ENCODE assay signal across 9 mouse cellular contexts in genomic region chr2:156439666-156440462, GRCm38 (mm10). TPM values are rescaled to one million over a fixed set of nuclear protein-coding genes. Genes with fewer than 3 reads are reported as not detected.
DNase-seq lines count a peak whose midpoint lies in the region; ATAC-seq lines count a peak whose summit lies in the region.
"Had no signal": no experiment of that assay in that cellular context is flagged by ENCODE, and none has a peak within 500 bp of the region (broad histone marks: within the 10 kb centered on the region; RNA-seq: fewer than 3 reads in every experiment).

No protein-coding gene starts in this region.

- peak; percentile 25 for DNase-seq in forebrain, embryonic 10.5 days (ENCODE audit: extremely low spot score, low spot score)
- peak; percentile 66 for DNase-seq in embryo, embryonic 11 days
- no peak for DNase-seq in liver, embryonic 13.5 days
- DNase-seq in urinary bladder, postnatal 25 days (ENCODE audit: low spot score), result no peak
- DNase-seq in spleen, postnatal 4 days (ENCODE audit: low spot score in 2 of 2), result no peak
- no peak for DNase-seq in frontal cortex, postnatal 25 days (ENCODE audit: low spot score in 2 of 2)

- H3K9me3 ChIP-seq in forebrain, embryonic 10.5 days, result no peaks in the 10 kb centered on the region
- no peaks in the 10 kb centered on the region for H3K9me3 ChIP-seq in forebrain, embryonic 12.5 days
- no peaks in the 10 kb centered on the region for H3K9me3 ChIP-seq in intestine, embryonic 15.5 days
- H3K9me3 ChIP-seq in liver, embryonic 13.5 days (replicated peaks), result no peaks in the 10 kb centered on the region

- H3K27me3 ChIP-seq in forebrain, embryonic 10.5 days (ENCODE audit: poor library complexity, severe bottlenecking), result no peaks in the 10 kb centered on the region
- no peaks in the 10 kb centered on the region for H3K27me3 ChIP-seq in forebrain, embryonic 12.5 days
- no peaks in the 10 kb centered on the region for H3K27me3 ChIP-seq in intestine, embryonic 15.5 days (replicated peaks)
- H3K27me3 ChIP-seq in liver, embryonic 13.5 days, result no peaks in the 10 kb centered on the region

- H3K27ac ChIP-seq in forebrain, embryonic 10.5 days, result peak overlapping the region; percentile 70
- no peak overlapping the region for H3K27ac ChIP-seq in forebrain, embryonic 12.5 days
- H3K27ac ChIP-seq in intestine, embryonic 15.5 days, result no peak overlapping the region
- H3K27ac ChIP-seq in liver, embryonic 13.5 days, result peak overlapping the region; percentile 70

- H3K4me1 ChIP-seq in forebrain, embryonic 10.5 days, result peaks cover 34% of the 10 kb centered on the region
- H3K4me1 ChIP-seq in forebrain, embryonic 12.5 days, result peaks cover 17% of the 10 kb centered on the region
- peaks cover 23% of the 10 kb centered on the region for H3K4me1 ChIP-seq in intestine, embryonic 15.5 days (replicated peaks)
- H3K4me1 ChIP-seq in liver, embryonic 13.5 days (replicated peaks), result peaks cover 27% of the 10 kb centered on the region

- H3K4me2 ChIP-seq in forebrain, embryonic 12.5 days, result no peak overlapping the region
- no peak overlapping the region; the same call in 1 of the 2 replicates for H3K4me2 ChIP-seq in intestine, embryonic 15.5 days (replicated peaks)
- H3K4me2 ChIP-seq in liver, embryonic 13.5 days, result peak overlapping the region; percentile 16

- H3K36me3 ChIP-seq in forebrain, embryonic 10.5 days (replicated peaks), result no peaks in the 10 kb centered on the region
- no peaks in the 10 kb centered on the region for H3K36me3 ChIP-seq in forebrain, embryonic 12.5 days (replicated peaks)
- H3K36me3 ChIP-seq in intestine, embryonic 15.5 days, result no peaks in the 10 kb centered on the region
- H3K36me3 ChIP-seq in liver, embryonic 13.5 days, result peaks cover under 1% of the 10 kb centered on the region; the same call in 1 of the 2 replicates

- WGBS in forebrain, embryonic 10.5 days, result 43% methylated on average over 11 of the region's 11 CpGs
- WGBS in forebrain, embryonic 12.5 days, result 43% methylated on average over 11 of the region's 11 CpGs
- WGBS in intestine, embryonic 15.5 days, result 21% methylated on average over 11 of the region's 11 CpGs
- 35% methylated on average over 11 of the region's 11 CpGs for WGBS in liver, embryonic 13.5 days (ENCODE audit: insufficient replicate concordance)

- ATAC-seq in forebrain, embryonic 12.5 days (ENCODE audit: low FRiP score), result no peak
- peak; percentile 32; the same call in 1 of the 2 replicates for ATAC-seq in intestine, embryonic 15.5 days
- ATAC-seq in liver, embryonic 13.5 days (ENCODE audit: low read depth), result peak; percentile 75

- no peak overlapping the region for H3K9ac ChIP-seq in forebrain, embryonic 12.5 days
- H3K9ac ChIP-seq in intestine, embryonic 15.5 days, result no peak overlapping the region
- H3K9ac ChIP-seq in liver, embryonic 13.5 days, result no peak overlapping the region

- no peak overlapping the region for H3K4me3 ChIP-seq in forebrain, embryonic 10.5 days
- no peak overlapping the region for H3K4me3 ChIP-seq in forebrain, embryonic 12.5 days (replicated peaks)
- H3K4me3 ChIP-seq in intestine, embryonic 15.5 days (replicated peaks), result no peak overlapping the region
- H3K4me3 ChIP-seq in liver, embryonic 13.5 days (replicated peaks), result no peak overlapping the region
- H3K4me3 ChIP-seq: erythroblast, embryonic 14.5 days had no signal

RNA-seq across cellular contexts. Expression of gene Epb41l1, which starts 19.2 kb away (rescaled TPM):
- 0.93 and 1.1 TPM in 2 replicates for polyA plus RNA-seq in forebrain, embryonic 10.5 days (2016; fragmentation: Nextera tagmentation; extraction: Ambion mirVana)
- polyA plus RNA-seq in forebrain, embryonic 12.5 days (2016; fragmentation: Nextera tagmentation; extraction: Ambion mirVana), result 4.1 and 4.4 TPM in 2 replicates
- polyA plus RNA-seq in intestine, embryonic 15.5 days (2015; fragmentation: Nextera tagmentation; extraction: Ambion mirVana), result 1.9 and 2.4 TPM in 2 replicates
- 0.43 and 0.46 TPM in 2 replicates for polyA plus RNA-seq in liver, embryonic 13.5 days (2015; fragmentation: Nextera tagmentation; extraction: Ambion mirVana)

Comparison
In these comparisons a context has a peak if more than half of its experiments do, and no peak if none do; other contexts are left out.
1. H3K27ac ChIP-seq: peak in forebrain, embryonic 10.5 days (single experiment) and liver, embryonic 13.5 days (single experiment); none in forebrain, embryonic 12.5 days (single experiment) and intestine, embryonic 15.5 days (single experiment).
2. DNase-seq: peak in forebrain, embryonic 10.5 days (single experiment) and embryo, embryonic 11 days (single experiment); none in liver, embryonic 13.5 days (single experiment), urinary bladder, postnatal 25 days (single experiment), spleen, postnatal 4 days (0 of 2) and frontal cortex, postnatal 25 days (0 of 2).